Mouse (Mus musculus) cerebellum, adult 9-11 months (tissue): ENCODE data around the gene Fth1.

ENCODE experiments used
- DNase-seq: peaks from one replicate; pipeline ENCODE4 v3.0.0; 2022

The Fth1 gene

DNA sequence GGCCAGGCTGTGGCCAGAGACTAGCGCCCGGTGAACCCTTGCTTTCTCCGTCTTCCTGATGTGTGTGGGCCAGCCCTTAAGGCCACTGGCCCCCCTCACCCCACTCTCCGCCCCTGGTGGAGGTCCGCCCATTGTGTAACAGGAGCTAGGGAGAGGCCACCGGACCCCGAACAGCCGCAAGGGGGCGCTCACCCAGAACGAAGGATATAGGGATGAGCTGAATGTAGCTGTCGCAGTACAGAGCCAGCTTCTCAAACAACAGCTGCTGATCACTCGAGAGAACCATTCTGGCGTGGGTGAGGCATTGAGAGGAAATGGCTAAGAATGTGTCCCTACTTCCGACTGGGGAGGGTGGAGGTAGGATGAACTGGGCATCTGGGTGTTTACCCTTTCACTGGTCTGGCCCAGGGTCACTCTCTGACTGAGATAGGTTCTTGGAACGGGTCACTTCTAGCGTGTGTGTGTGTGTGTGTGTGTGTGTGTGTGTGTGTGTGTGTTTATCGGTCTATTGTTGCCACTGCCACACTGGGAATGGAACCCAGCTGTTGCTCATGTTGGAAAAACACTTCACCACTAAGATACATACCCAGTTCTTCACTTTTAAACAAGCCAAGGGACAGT lies 12.7 kb downstream of the Fth1 start:
- DNase-seq = peak; percentile 82

DNA sequence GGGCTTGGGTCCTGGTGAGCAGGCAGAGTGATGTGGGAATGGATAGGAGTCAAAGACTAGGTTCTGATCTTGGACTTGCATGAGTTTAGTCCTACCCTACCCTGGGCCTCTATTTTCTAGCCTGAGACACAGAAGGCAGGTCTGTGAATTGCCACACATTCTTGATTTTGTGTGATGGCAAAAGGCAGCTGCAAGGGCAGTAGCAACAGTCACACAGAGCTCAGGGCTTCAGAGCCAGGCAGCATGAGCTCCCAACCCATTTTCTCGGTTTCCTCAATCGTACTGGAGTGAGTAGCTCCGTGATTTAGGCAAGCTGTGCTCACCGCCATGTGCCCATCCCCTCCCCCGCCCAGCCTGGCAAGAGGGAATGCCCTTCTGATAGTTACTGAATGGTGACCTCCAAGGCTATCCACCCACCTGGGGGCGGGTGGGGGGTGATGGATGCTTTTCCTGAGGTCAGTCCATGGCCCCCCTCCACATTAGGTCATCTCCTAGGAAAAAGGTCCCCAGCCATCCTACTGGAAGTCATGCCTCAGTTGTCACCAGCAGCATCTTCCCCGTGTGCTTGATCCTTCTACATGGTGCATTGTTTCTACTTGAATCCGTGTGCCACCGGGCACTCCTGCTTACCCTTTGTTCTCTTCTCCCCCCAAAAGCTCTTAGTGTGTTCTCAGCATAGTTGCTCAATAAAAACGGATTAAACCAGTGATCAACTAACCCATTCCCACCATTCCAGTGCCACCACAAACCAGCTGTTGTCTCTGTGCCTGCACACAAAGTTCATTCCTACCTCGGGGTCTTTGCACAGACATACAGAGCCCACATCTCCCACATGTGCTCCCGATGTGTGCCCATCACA lies 17.0 kb downstream of the Fth1 start:
- no peak for DNase-seq

DNA sequence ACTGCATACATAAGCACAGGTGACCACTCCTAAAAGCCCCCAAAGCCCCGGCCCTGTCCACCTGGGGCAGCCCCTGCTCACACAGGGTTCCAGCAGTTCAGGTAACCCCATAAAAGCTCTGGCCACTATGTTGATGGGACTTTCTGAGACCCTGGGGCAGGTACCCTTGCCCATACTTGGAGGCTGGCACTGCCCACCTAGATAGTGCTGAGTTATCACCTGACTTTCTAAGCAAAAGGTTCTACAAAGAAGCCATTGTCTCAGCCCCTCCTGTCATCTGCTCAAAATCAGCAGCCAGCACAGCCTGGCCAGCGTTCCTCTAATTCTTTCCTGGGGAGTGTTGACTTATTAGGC lies 17.6 kb downstream of the Fth1 start:
- no peak for DNase-seq

DNA sequence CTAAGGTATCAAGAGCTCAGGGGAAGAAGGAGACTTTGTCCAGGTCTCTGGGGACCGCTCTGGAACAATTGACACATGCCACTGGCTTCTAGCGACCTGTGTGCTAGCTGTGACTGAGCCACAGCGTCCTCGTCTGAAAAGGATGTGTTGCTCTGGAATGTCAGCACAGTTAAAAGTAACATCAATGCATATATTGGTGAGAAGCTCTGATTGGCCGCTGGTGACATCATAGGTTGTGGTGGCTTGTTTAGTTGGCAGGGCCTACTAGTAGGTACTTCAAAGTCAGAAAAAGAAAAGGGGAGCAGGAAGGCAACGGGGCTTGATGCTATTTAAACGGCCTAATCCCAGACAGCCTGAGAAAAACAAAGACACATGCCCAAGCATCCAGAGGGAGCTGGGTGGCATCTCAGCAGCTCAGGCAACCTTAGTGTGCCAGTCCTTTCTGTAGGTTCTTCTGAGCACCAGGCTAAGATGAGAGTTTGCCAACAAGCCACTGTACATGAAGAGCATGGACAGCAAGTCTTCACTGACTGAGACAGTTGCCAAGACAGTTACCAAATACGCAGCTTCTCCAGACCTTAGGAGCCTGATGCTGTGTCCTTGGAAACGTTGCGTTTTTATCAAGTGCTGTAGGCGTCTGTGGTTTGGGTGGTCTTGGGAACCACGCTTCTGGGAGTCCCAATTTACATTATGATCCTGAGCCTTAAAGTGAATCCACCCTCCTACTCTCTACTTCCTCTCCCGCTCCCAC lies 18.5 kb downstream of the Fth1 start:
- DNase-seq = no peak

DNA sequence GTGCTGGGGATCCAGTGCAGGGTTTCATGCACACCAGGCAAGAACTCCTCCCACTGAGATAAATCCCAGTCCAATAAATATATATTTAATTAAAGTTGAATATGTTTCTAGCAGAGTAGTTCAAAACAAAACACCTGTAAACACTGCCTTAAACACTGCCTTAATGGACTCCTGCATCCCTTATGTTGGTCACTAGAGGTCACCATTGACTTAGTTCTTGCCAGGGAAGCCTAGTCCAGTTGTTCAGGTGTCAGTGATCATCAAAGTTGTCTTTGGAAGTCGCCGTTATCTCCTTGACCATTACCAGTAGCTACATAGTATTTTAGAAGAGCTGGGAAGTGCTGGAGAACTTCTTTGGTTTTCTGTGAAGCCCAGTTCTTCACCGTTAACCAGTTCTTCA lies 19.9 kb downstream of the Fth1 start:
- no peak for DNase-seq

DNA sequence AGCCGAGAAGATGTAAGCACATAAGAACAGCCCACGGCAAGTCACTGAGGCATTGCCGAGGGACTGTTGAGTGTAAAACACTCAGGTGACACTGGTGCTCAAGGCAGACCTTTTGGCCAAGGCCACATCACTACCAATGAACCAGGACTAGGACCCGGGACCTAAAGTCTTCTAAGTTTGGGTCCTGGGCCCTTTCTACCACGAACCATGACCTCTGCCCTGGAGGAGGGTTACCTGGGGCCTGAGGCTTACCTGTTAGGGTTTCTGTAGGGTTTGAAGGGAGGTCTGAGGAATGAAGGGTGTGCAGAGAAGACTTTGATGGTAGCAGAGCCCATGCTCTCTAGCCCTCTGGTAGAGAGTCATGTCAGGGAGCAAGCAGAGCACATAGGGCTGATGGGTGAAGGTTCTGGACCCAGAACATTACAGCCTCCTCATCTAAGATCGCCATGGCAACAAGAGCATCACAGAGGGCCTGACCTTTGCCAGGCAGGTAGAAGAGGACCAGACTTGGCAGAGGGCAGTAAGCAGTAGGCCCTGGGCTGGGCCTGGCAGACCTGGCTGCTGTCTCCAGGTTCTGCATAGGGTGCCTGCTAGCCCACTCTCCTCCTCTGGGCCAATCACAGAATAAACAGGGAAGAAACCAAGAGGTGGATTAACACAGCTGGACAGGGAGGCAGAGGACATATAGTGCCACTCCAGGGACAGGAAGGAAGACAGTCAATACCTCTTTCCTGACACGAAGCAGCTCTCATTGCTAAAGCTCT lies 21.0 kb downstream of the Fth1 start, which contains the start of the genes Best1 and Rab3il1:
Gene Best1 (minus strand): TSS at position 428 of the 764 bp plus-strand sequence.
Gene Rab3il1 (plus strand): TSS at position 464 of the 764 bp plus-strand sequence.
- no peak for DNase-seq

DNA sequence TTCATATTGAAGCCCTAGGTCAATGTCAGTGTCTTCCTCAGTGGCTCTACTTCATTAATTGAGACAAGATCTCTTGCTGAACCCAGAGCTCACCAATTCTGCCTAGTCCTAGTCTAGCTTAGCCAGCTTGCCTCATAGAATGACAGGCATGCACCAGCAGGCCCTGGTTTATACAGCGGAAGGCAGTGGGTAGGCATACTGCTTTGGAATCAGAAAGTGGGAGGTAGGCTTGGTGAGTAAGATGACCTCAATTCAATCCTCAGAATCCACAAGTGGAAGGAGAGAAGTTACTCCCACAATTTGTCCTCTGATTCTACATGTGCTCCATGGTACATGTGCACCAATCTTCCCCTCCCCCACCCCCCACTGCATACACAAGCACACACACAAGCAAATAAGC lies 23.3 kb downstream of the Fth1 start:
- no peak for DNase-seq

DNA sequence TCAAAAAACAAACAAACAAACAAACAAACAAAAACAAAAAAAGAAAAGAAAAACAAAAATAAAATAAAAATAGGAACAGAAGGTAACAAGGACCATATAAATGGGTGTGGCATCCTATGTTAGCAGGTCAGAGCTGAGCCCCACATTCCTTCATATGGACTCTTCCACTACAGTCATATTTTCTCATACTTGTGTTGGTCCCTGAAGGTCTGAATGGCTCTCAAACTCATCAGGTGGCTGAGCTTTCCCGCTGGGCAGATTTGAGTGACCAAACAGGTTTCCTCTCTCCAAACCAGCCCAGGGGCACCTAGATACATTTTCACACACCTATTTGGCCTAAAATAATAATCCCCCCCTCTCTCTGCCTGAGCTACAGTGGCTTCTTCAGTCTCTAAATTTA lies 31.0 kb downstream of the Fth1 start:
- no peak for DNase-seq

DNA sequence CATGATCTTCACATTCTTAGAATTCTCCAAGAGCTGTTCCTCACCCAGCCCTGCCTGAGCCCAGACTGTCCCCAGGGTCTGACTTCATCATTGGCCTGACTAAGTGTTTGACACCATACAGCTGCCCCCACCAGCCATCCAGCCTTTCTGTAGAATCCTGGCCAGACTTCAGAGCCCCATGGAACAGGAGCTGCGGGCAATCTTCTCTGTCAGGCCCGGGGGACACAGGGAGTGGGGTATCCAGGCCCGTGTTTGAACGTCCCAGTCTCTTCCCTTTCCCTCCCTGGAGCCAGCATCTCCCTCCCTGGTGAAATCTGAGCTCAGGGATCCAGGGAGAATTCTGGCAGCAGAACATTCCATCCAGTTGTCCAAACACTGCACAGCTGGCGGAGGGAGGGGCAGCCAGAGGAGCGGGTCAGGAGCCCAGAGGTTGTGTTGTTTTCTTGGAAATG lies 32.5 kb downstream of the Fth1 start:
- no peak for DNase-seq

DNA sequence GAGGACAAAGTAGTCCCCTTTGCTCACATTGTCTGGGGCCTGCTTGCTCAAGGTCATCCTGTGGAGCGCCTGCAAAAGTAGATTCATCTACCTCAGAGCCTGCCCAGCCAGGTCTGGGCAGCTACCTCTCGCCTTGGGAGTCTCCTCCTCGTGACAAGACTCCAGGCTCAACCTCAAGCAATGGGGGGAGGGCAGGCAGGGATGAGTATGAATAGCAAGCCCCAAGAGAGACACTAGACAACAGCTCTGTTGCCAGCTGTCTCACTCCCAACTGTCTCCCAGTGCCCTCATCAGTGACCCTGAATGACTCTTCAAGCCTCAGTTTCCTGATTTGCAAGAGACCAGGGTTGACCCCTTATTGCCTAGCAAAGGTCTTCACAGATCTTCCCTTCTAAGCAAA lies 33.0 kb downstream of the Fth1 start:
- DNase-seq = no peak

DNA sequence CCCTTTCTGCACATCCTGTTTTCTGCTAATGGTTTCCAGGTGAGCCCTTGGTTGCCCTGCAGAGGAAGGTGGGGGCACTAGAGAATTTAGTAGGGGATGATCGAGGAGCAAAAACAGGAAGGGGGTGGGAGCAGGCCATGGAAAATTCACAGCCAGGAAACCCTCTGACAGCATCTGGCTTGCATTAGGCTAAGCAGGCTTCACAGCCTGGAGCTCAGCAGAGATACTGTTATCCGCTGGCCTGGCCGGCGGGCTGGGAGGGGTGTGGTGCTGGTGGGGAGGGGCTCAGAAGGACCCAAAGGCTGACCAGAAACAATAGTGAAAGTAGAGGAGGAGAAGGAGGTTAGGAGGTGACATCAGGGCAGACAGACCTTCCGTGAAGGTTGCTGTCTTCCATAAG lies 33.5 kb downstream of the Fth1 start:
- no peak for DNase-seq

DNA sequence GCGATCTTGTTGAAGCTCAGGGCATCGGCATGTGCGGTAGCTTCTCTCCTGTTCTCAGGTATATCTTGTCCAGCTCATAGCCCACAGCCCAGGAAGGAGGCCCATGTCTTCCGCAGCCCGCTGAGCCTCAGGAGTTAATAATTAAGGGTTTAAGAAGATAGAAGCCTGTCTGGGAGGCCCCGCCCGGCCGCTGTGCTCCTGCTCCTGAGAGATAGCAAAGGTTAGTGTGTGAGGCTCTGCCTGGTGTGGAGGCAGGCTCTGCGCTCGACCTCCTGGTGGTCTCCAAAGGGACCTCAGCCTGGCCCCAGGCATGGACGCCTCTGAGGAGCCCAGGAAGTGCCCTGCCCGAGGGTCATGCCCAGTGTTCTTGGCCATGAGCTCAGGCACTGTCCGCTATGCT lies 34.4 kb downstream of the Fth1 start:
- DNase-seq = no peak

DNA sequence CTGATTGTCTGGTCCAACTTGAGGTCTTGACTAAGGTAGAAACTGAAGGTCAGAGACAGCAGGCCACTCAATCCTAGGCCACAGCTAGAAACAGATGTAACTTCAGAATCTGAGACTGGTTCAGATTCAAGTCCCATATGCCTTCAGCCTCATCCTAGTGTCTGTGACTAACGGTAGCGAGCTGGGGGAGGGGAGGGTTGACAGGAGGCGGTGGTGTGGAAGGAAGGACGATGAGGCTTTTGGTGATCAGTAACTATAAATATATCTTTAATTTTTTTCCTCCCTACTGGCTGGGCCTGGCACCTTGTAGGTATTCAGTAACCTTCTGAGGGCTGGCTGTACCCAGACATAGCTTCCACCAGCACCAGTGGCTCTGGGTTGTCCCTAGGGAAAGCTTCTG lies 35.0 kb downstream of the Fth1 start:
- DNase-seq = no peak

DNA sequence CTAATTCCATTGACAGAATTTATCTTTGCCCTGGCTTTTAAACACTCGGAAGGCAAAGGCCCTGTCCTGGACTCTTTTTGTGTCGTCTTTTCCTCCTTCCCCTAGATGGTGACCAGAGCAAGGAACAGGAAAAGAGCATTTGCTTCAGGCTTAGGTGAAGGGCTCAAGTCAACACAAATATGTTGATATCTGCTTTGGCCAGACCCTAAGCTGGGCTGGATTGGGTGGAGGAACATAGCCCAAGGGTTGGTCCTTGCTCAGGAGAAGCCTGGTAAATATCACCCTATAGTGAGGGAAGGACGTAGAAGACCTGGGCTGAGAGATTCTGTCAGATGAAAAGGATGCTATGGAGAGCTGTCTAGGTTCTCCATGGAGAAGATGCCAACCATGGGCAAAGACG lies 35.8 kb downstream of the Fth1 start:
- no peak for DNase-seq

DNA sequence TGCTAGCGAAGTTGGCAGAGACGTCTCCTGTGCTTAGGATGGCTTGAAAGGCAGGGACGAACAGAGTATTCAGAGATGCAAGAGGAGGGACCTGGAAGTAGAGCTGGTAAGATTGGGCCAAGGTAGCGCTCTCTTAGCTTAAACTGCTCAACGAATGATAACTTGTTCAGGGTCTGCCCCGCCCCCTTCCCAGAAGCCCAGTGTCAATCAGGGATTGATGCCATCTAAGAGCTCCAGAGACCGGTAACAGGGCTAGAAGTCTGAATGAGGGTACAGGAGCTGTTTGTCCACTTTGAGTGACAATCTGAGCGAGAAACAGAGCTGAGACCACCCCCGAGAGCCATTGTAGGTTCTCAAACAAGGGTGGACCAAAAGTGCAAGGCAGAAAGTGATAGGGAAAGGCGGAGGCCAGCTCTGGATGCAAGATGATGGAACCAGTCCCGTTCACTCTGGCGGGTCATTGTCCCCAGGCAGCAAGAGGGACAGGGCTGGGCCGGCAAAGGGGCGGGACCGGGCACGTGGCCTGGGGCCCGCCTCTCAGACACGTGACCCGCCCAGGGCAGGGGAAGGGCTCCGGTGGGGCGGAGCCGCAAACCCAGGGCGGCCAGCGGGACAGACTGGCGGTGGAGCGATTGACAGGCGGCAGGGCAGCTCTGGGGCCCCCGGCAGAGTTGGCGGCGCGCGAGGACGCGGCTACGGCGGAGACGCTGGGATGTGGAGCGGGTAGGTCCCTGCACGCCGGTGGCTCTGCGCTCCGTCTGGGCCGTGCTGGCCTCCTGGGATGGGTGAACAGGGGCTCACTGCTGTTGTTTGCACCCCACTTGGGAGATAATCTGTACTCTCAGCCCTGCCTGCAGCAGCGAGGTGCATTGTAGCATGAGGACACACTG lies 37.5 kb downstream of the Fth1 start:
- peak; percentile 80 for DNase-seq

DNA sequence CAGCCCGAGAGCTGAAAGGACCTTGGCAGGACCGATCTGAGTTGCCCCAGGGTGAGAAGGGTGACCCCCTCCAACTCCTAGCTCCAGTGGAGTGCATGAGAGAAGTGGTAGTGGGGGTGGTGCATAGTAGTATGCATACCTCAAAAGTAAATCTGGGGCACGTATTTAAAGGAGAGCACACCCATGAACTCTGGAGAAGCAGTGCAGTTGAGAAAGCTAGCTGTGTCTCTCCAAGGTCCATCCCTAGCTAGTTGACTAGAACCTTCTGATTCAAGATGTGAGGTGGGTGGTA lies 38.1 kb downstream of the Fth1 start:
- no peak for DNase-seq

DNA sequence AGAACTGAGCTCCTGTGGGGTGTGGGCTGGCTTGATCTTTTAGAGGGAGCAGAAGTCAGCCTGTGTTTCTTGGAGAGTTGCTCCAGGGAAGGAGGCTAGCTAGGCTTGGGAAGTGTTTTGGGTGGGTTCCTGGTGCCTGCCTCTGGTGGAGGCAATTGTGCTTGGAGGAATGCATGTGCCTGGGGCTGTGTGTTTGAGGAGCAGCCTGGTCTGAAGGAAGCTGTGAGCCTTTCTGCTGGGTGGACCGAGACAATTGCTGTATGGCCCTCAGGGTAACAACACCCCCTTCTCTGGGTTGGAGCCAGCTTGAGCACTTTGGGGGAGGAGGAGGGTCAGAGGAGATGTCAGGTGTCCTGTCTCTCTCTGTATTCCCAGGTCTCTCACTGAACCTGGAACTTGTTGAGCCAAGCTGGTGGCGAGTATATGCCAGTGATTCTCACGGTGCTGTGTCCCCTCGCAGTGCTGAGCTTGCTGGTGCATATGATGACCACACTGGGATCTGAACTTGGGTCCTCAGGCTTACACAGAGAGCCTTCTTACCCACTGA lies 38.9 kb downstream of the Fth1 start:
- DNase-seq = no peak

DNA sequence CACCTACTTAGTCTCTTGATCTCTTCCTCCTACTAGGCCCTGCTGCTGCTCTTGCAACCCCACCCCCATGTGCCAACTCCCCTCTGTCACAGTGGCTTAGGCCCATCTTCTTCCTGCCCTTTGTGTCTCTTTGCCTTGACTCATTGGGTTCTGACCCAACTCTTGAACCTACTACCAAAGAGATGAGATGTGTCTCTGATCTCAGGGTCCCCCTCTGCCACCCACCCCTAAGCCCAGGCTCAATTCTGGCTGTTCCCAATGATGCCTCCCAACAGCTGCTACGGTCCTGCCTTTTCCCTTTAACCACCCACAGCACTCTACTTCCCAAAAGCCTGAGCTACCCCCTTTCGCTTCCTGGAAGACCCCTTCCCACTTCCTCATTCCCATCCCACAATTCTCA lies 41.6 kb downstream of the Fth1 start:
- DNase-seq = no peak

DNA sequence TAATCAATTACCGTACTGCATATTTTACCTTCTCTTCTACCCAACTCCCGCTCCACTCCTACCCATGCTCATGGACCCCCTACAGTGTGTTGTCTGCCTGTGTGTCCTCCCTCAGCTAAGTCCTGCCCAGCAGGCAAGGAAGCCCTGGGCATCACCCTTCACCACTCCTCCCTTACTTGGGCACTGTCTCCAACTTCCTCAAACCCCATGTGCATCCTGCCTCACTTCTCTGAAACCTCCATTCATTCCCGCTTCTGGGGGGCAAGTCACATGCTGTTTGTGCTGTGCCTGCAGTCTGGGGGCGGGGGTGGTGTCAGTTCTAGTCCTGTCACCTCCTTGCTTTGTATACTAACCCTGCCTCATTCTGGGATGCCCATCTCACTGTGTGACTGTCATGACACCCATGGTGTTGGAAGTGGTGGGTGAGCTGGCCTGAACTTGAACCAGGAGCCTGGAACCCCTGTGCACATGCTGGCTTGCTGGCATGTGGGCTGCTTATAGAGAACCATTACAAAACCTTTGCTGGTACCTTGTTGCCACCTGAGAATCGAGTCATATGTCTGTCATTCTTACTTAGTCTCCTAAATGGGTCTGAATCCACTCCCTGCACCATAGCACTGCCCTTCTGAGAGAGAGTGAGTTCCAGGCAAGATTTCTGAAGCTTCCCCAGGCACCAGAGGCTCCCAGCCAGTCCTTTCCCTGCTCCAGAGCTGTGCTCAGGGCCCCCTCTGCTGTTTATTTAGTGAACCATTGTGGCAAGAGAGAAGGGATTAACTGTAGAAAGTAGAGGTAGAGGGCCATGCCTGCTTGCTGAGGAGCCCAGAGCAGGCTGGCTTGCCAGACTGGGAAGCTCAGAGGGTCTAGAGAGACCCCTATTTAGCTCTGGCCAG lies 42.3 kb downstream of the Fth1 start:
- DNase-seq = no peak

DNA sequence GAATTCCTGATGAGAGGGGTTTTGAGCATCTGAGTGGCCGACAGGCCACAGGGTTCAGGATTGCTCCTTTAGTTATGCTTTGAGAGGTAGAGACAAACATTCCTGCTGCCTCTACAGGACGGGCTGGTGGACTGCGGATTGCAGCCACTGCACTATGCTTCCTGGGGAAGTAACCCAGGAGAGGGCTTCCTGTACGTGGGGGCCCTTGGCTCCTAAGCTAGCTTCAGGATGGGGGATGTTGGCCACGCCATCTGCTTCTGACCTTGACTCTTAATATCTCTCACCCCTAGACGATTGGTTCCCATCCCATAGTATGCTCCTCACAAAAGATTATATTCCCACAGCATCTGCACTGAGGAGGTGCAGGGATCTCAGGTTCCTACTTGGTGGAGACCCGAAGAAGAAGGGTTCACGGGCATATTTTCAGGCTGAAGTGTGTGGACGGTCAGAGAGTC lies 42.9 kb downstream of the Fth1 start:
- no peak for DNase-seq
